Mouse (Mus musculus) limb, embryonic 15.5 days (tissue): ENCODE data around the gene Fgd6. TPM values are rescaled to one million over a fixed set of nuclear protein-coding genes. Genes with fewer than 3 reads are reported as not detected.

ENCODE experiments used
- ATAC-seq: fragments of 200-750 bp; cut with Nextera tagmentation; 2 replicates; pipeline ENCODE4 v1.8.0; 2017; ENCODE audit warnings: low read depth, moderate TSS enrichment; ENCODE audit not compliant: insufficient number of reproducible peaks, low FRiP score, low TSS enrichment
- H3K27ac ChIP-seq: fragments of 300-500 bp; sonication (generic); 2 replicates; pipeline ENCODE4 v1.5.1; 2015; ENCODE audit warnings: moderate library complexity, mild to moderate bottlenecking, inconsistent platforms
- H3K27me3 ChIP-seq: fragments of 300-500 bp; sonication (generic); 2 replicates; pipeline ENCODE4 v1.6.1; 2015; ENCODE audit warnings: inconsistent platforms
- H3K36me3 ChIP-seq: fragments of 300-500 bp; sonication (generic); 2 replicates; pipeline ENCODE4 v1.6.1; 2015; ENCODE audit warnings: inconsistent platforms
- H3K4me1 ChIP-seq: fragments of 300-500 bp; sonication (generic); 2 replicates; pipeline ENCODE4 v1.6.1; 2015; ENCODE audit warnings: inconsistent platforms
- H3K4me2 ChIP-seq: fragments of 300-500 bp; sonication (generic); 2 replicates; pipeline ENCODE4 v1.6.1; 2015; ENCODE audit warnings: mild to moderate bottlenecking, inconsistent platforms
- H3K4me3 ChIP-seq: fragments of 300-500 bp; sonication (generic); 2 replicates; pipeline ENCODE4 v1.5.1; 2015; ENCODE audit warnings: mild to moderate bottlenecking, inconsistent platforms
- H3K9ac ChIP-seq: fragments of 300-500 bp; sonication (generic); 2 replicates; pipeline ENCODE4 v1.6.1; 2015; ENCODE audit warnings: inconsistent platforms
- H3K9me3 ChIP-seq: fragments of 300-500 bp; sonication (generic); 2 replicates; pipeline ENCODE4 v1.6.1; 2016; ENCODE audit warnings: inconsistent platforms
- WGBS: fragments of 180-500 bp; shearing (Covaris S2); methylation state at CpG from one replicate; pipeline ENCODE4 v1.1.7; 2015; 5-methylcytosine and 5-hydroxymethylcytosine counted together
- polyA plus RNA-seq: library from polyadenylated mRNA; unstranded; fragments of >200 nt; fragmentation: Nextera tagmentation; extraction: Ambion mirVana; gene quantifications from 2 replicates; pipeline ENCODE4 v1.2.1, GENCODE M21; 2015

The Fgd6 gene
- polyA plus RNA-seq, 1 experiment from 2014 or later, result 2.8 TPM

- H3K9me3 ChIP-seq, result no peaks in the 10 kb centered on the region
- H3K4me1 ChIP-seq, result no peaks in the 10 kb centered on the region
- H3K4me3 ChIP-seq, result no peak overlapping the region
- no peaks in the 10 kb centered on the region for H3K27me3 ChIP-seq
- no peak overlapping the region for H3K9ac ChIP-seq
- no peak for ATAC-seq
- H3K4me2 ChIP-seq, result no peak overlapping the region
- 79% methylated on average over 11 of the region's 11 CpGs for WGBS
- no peak overlapping the region for H3K27ac ChIP-seq
- H3K36me3 ChIP-seq, result peaks cover 68% of the 10 kb centered on the region
Measured at GRCm38 (mm10) chr10:94172137-94172536, 136.3 kb downstream of the Fgd6 start.

- 74% methylated on average over 6 of the region's 6 CpGs for WGBS
- Histone ChIP-seq H3K4me2 (no peak overlapping the region), H3K27me3 (no peaks in the 10 kb centered on the region), H3K9ac (no peak overlapping the region), H3K27ac (no peak overlapping the region), H3K36me3 (peaks cover 62% of the 10 kb centered on the region), H3K9me3 (no peaks in the 10 kb centered on the region), H3K4me3 (no peak overlapping the region), H3K4me1 (no peaks in the 10 kb centered on the region)
- no peak for ATAC-seq
Measured at GRCm38 (mm10) chr10:94172706-94173105, 136.9 kb downstream of the Fgd6 start.

GRCm38 (mm10) chr10:94174652-94175051, 138.9 kb downstream of the Fgd6 start:
- Histone ChIP-seq H3K9ac (no peak overlapping the region), H3K27me3 (no peaks in the 10 kb centered on the region), H3K9me3 (no peaks in the 10 kb centered on the region), H3K27ac (no peak overlapping the region), H3K4me1 (no peaks in the 10 kb centered on the region), H3K4me3 (no peak overlapping the region), H3K36me3 (peaks cover 49% of the 10 kb centered on the region), H3K4me2 (no peak overlapping the region)
- 83% methylated on average over 7 of the region's 7 CpGs for WGBS
- ATAC-seq, result no peak

GRCm38 (mm10) chr10:94183199-94183598, 147.4 kb downstream of the Fgd6 start:
- no peaks in the 10 kb centered on the region for H3K9me3 ChIP-seq
- no peak overlapping the region for H3K4me3 ChIP-seq
- ATAC-seq, result no peak
- no peaks in the 10 kb centered on the region for H3K27me3 ChIP-seq
- no peak overlapping the region for H3K4me2 ChIP-seq
- no peak overlapping the region for H3K27ac ChIP-seq
- peaks cover 41% of the 10 kb centered on the region for H3K36me3 ChIP-seq
- H3K4me1 ChIP-seq, result no peaks in the 10 kb centered on the region
- H3K9ac ChIP-seq, result no peak overlapping the region
- WGBS, result 63% methylated on average over 4 of the region's 4 CpGs

Other genes starting within 250 kb of the Fgd6 start
- gene Usp44, start 204.4 kb upstream of the Fgd6 start, polyA plus RNA-seq, result 0.52 and 0.95 TPM in 2 replicates
- 180 and 183 TPM in 2 replicates for gene Metap2, start 138.9 kb upstream of the Fgd6 start, polyA plus RNA-seq
- gene Vezt, start 184 bp upstream of the Fgd6 start, polyA plus RNA-seq, result 25.4 and 26.3 TPM in 2 replicates
- gene Nr2c1, start 112.0 kb downstream of the Fgd6 start, polyA plus RNA-seq, result 8.0 and 9.0 TPM in 2 replicates
- gene Ndufa12, start 162.7 kb downstream of the Fgd6 start, polyA plus RNA-seq, result 253 and 283 TPM in 2 replicates